Mouse (Mus musculus) neural tube, embryonic 11.5 days (tissue): ENCODE results near the gene Fcrl6. TPM values are rescaled to one million over a fixed set of nuclear protein-coding genes. Genes with fewer than 3 reads are reported as not detected.
A peak's percentile ranks its signal among the peaks of the same experiment; 100 is the strongest.

Experiments
- ATAC-seq: fragments of 200-750 bp; cut with Nextera tagmentation; 2 replicates; pipeline ENCODE4 v1.8.0; 2017; ENCODE audit warnings: moderate number of reproducible peaks, mild to moderate bottlenecking, moderate TSS enrichment, moderate library complexity; ENCODE audit not compliant: insufficient read depth, low FRiP score, low TSS enrichment
- DNase-seq: peaks from one replicate; pipeline ENCODE4 v3.0.0-alpha.2; 2015; ENCODE audit warnings: low spot score
- H3K27ac ChIP-seq: fragments of 300-500 bp; sonication (generic); 2 replicates; pipeline ENCODE4 v1.5.1; 2014; ENCODE audit warnings: low read depth, mild to moderate bottlenecking, low read length
- H3K27me3 ChIP-seq: fragments of 300-500 bp; sonication (generic); 2 replicates; pipeline ENCODE4 v1.6.1; 2014; ENCODE audit warnings: mild to moderate bottlenecking, low read length, mixed read lengths; ENCODE audit not compliant: control insufficient read depth, insufficient read depth
- H3K36me3 ChIP-seq: fragments of 300-500 bp; sonication (generic); 2 replicates; pipeline ENCODE4 v1.6.1; 2014; ENCODE audit warnings: mild to moderate bottlenecking, low read length, moderate library complexity, mixed read lengths; ENCODE audit not compliant: control insufficient read depth, insufficient read depth
- H3K4me1 ChIP-seq: fragments of 300-500 bp; sonication (generic); 2 replicates; pipeline ENCODE4 v1.6.1; 2014; ENCODE audit warnings: low read length, mixed read lengths; ENCODE audit not compliant: control insufficient read depth, insufficient read depth
- H3K4me2 ChIP-seq: fragments of 300-500 bp; sonication (generic); 2 replicates; pipeline ENCODE4 v1.6.1; 2014; ENCODE audit warnings: low read depth, mild to moderate bottlenecking, moderate library complexity
- H3K4me3 ChIP-seq: fragments of 300-500 bp; sonication (generic); 2 replicates; pipeline ENCODE4 v1.5.1; 2014; ENCODE audit warnings: low read depth, low read length
- H3K9ac ChIP-seq: fragments of 300-500 bp; sonication (generic); 2 replicates; pipeline ENCODE4 v1.6.1; 2014; ENCODE audit warnings: mild to moderate bottlenecking, low read length
- H3K9me3 ChIP-seq: fragments of 300-500 bp; sonication (generic); 2 replicates; pipeline ENCODE4 v1.6.1; 2016; ENCODE audit warnings: low read length; ENCODE audit not compliant: control insufficient read depth
- WGBS: fragments of 180-500 bp; shearing (Covaris S2); extraction: QIAGEN DNeasy Blood & Tissue Kit; methylation state at CpG from one replicate; pipeline ENCODE4 v1.1.7; 2014; 5-methylcytosine and 5-hydroxymethylcytosine counted together
- polyA plus RNA-seq: library from polyadenylated mRNA; unstranded; fragments of >200 nt; fragmentation: Nextera tagmentation; extraction: Ambion mirVana; gene quantifications from 2 replicates; pipeline ENCODE4 v1.2.1, GENCODE M21; 2014

The Fcrl6 gene
- polyA plus RNA-seq, 1 experiment from 2014 or later: 0.31 TPM

DNA sequence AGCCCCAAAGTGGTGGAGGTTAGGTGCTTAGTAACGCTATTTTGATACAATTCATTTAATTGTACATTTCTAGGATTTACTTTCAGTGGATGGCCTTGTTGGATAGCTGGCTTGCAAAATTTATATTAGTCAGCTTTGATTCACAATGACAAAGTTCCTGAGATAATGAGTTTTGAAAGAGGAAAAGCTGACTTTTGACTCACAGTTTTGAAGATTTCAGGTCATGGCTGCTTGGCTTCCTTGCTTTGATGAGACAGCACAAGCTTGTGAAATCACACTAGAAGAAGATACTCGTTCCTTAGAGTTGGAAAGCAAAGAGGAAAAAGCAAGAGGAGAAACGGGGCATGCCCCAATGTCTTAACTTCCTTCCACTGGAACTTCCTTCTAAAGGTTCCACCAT is 36.2 kb downstream of the Fcrl6 start:
- no peak overlapping the region for H3K4me2 ChIP-seq
- WGBS: 79% methylated on average over 3 of the region's 3 CpGs
- H3K4me3 ChIP-seq: no peak overlapping the region
- peaks cover 10% of the 10 kb centered on the region for H3K4me1 ChIP-seq
- H3K9me3 ChIP-seq: no peaks in the 10 kb centered on the region
- H3K27ac ChIP-seq: no peak overlapping the region
- peaks cover 14% of the 10 kb centered on the region for H3K27me3 ChIP-seq
- DNase-seq (no peak), ATAC-seq (no peak)
- H3K36me3 ChIP-seq: no peaks in the 10 kb centered on the region
- no peak overlapping the region for H3K9ac ChIP-seq

- Histone ChIP-seq H3K36me3 (no peaks in the 10 kb centered on the region), H3K4me3 (peak overlapping the region; percentile 55), H3K9me3 (no peaks in the 10 kb centered on the region), H3K4me1 (peaks cover 10% of the 10 kb centered on the region), H3K27me3 (peaks cover 22% of the 10 kb centered on the region), H3K9ac (peak overlapping the region; percentile 74), H3K4me2 (peak overlapping the region; percentile 98), H3K27ac (0 out of 2 replicates have a peak overlapping the region, but pooled peaks have one; percentile 11)
- no peak for DNase-seq
- WGBS: 1% methylated on average over 9 of the region's 10 CpGs
- ATAC-seq: no peak
Observed at GRCm38 (mm10) chr1:172563465-172563828, 38.9 kb downstream of the Fcrl6 start.

- Histone ChIP-seq H3K9me3 (no peaks in the 10 kb centered on the region), H3K36me3 (no peaks in the 10 kb centered on the region), H3K27me3 (peaks cover 22% of the 10 kb centered on the region), H3K4me2 (peak overlapping the region; percentile 98), H3K9ac (peak overlapping the region; percentile 74), H3K4me3 (peak overlapping the region; percentile 55), H3K4me1 (peaks cover 10% of the 10 kb centered on the region), H3K27ac (0 out of 2 replicates have a peak overlapping the region, but pooled peaks have one; percentile 11)
- ATAC-seq: peak; percentile 91
- WGBS: under 1% methylated on average over 47 of the region's 66 CpGs
- DNase-seq: peak; percentile 85
Observed at GRCm38 (mm10) chr1:172562641-172563464, 39.5 kb downstream of the Fcrl6 start.

- Histone ChIP-seq H3K27ac (no peak within 1 kb of the TSS), H3K36me3 (no peaks in the 10 kb centered on the region), H3K9me3 (no peaks in the 10 kb centered on the region), H3K27me3 (peaks cover 3% of the 10 kb centered on the region; the same call in 1 of the 2 replicates), H3K4me2 (no peak within 1 kb of the TSS), H3K9ac (no peak within 1 kb of the TSS), H3K4me3 (no peak within 1 kb of the TSS), H3K4me1 (peaks cover 3% of the 10 kb centered on the region)
- ATAC-seq (no peak), DNase-seq (no peak)
- 73% methylated on average over 11 of the region's 11 CpGs for WGBS
Observed at GRCm38 (mm10) chr1:172555638-172556037, 46.7 kb downstream of the Fcrl6 start, which contains the start of gene Vsig8. Gene Vsig8, plus strand, starts transcription at chr1:172555938.

DNA sequence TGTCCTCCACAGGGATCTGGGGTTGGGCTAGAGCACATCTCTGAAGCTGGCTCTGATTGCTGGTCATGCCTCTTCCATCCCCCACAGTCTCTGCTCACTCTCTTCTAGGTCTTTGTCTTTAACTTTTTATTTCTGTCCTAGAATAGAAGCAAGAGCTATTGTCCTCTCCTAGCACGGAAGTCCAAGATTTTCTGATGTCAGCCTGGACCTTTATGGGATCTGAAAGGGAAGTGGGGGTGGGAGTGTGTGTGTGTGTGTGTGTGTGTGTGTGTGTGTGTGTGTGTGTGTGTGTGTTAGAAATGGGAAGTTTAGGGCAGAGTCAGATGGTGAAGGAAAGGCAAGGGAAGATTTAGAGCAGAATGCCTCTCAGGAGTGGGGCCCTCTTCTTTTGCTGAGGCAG is 49.7 kb downstream of the Fcrl6 start:
- Histone ChIP-seq H3K36me3 (no peaks in the 10 kb centered on the region), H3K9me3 (no peaks in the 10 kb centered on the region), H3K4me1 (peaks cover 17% of the 10 kb centered on the region), H3K27ac (no peak overlapping the region), H3K9ac (no peak overlapping the region), H3K4me2 (no peak overlapping the region), H3K27me3 (no peaks in the 10 kb centered on the region), H3K4me3 (no peak overlapping the region)
- 48% methylated on average over 1 of the region's 1 CpGs for WGBS
- ATAC-seq (no peak), DNase-seq (no peak)

DNA sequence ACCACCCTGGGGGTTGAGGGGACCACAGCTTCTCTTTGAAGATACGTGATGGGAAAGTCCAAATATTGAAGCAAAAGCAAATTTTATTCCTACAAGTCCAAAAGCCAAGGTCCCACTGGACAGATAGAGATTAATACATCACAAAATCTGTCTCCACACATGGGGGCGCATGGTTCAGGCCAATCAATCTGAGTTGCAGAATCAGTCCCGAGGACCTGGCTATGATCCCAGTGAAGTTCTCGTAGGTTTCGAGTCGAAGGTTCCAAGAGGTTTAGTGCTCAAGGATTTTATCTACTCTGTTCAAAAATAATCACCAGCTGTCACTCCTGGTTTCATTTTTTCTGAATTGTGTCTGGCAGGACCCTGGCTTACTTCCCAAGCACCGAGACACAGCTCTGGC is 51.3 kb downstream of the Fcrl6 start:
- Histone ChIP-seq H3K4me2 (peak overlapping the region; percentile 58; the same call in 1 of the 2 replicates), H3K36me3 (no peaks in the 10 kb centered on the region), H3K27ac (no peak overlapping the region), H3K27me3 (no peaks in the 10 kb centered on the region), H3K9ac (peak overlapping the region; percentile 51; the same call in 1 of the 2 replicates), H3K4me1 (peaks cover 17% of the 10 kb centered on the region), H3K4me3 (no peak overlapping the region), H3K9me3 (no peaks in the 10 kb centered on the region)
- DNase-seq (no peak), ATAC-seq (no peak)
- 65% methylated on average over 7 of the region's 7 CpGs for WGBS

- peak; percentile 55 for DNase-seq
- Histone ChIP-seq H3K4me3 (peak overlapping the region; percentile 32), H3K27ac (no peak overlapping the region), H3K9me3 (no peaks in the 10 kb centered on the region), H3K9ac (peak overlapping the region; percentile 51), H3K36me3 (no peaks in the 10 kb centered on the region), H3K4me1 (peaks cover 17% of the 10 kb centered on the region), H3K27me3 (no peaks in the 10 kb centered on the region), H3K4me2 (peak overlapping the region; percentile 58)
- ATAC-seq: peak; percentile 83
- 2% methylated on average over 8 of the region's 8 CpGs for WGBS
Observed at GRCm38 (mm10) chr1:172550551-172550951, 51.8 kb downstream of the Fcrl6 start.

DNA sequence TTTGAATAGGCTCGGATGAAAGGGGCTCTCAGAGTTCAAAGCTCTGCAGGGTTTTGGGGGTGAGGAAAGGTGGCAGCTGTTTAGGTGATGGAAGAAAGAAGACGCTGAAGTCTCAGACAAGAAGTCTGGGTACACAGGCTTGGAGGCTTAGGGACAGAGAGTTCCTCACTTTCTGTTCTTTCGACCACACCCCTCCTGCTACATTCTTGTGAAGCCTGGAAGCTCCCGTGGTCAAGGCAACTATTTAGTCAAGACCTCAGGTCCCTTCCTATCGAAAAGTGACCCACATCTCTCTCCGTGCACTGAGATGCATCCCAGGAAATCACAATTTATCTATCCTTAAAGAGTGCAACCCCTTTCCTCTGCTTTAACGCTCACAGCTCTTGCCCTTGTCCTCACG is 52.6 kb downstream of the Fcrl6 start:
- WGBS: 3% methylated on average over 8 of the region's 8 CpGs
- no peaks in the 10 kb centered on the region for H3K9me3 ChIP-seq
- no peak for DNase-seq
- H3K4me2 ChIP-seq: peak overlapping the region; percentile 58
- H3K27me3 ChIP-seq: no peaks in the 10 kb centered on the region
- ATAC-seq: no peak
- no peaks in the 10 kb centered on the region for H3K36me3 ChIP-seq
- H3K4me3 ChIP-seq: peak overlapping the region; percentile 32
- no peak overlapping the region for H3K27ac ChIP-seq
- H3K9ac ChIP-seq: peak overlapping the region; percentile 51
- peaks cover 17% of the 10 kb centered on the region for H3K4me1 ChIP-seq

GRCm38 (mm10) chr1:172549314-172549713 is 53.0 kb downstream of the Fcrl6 start:
- Histone ChIP-seq H3K36me3 (no peaks in the 10 kb centered on the region), H3K4me2 (peak overlapping the region; percentile 58), H3K4me1 (peaks cover 17% of the 10 kb centered on the region), H3K27ac (no peak overlapping the region), H3K9ac (no peak overlapping the region), H3K27me3 (no peaks in the 10 kb centered on the region), H3K4me3 (no peak overlapping the region), H3K9me3 (no peaks in the 10 kb centered on the region)
- ATAC-seq (no peak), DNase-seq (no peak)
- 14% methylated on average over 2 of the region's 2 CpGs for WGBS
